Comparison of ENCODE assay signal across 10 mouse cellular contexts in the genomic region with DNA sequence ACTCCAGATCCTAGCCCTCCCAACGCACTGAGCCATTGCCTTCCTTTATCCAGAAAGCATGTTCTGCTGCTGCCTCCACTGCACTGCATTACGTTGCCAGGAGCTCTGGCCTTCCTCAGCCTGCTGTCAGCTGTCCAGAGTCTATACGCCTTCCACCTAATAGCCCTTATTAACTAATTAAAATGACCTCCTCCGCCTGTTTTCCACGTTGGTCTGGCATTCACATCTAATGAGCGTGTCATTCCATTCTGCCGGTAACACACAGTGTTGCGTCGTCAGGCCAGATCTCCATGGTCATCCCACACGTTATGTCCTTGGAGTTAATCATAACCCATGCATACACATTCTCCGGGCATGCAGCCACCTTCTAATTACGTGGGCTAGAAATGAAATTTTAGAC. TPM values are rescaled to one million over a fixed set of nuclear protein-coding genes. Genes with fewer than 3 reads are reported as not detected.
A peak's percentile ranks its signal among the peaks of the same experiment; 100 is the strongest.
DNase-seq lines count a peak whose midpoint lies in the region; ATAC-seq and TF ChIP-seq lines count a peak whose summit lies in the region.
"Had no signal": no experiment of that assay in that cellular context is flagged by ENCODE, and none has a peak within 500 bp of the region (broad histone marks: within the 10 kb centered on the region; RNA-seq: fewer than 3 reads in every experiment).

No protein-coding gene starts in this region.

- H3K9ac ChIP-seq in midbrain, postnatal 0 days (replicated peaks; ENCODE audit: low read length, poor library complexity, severe bottlenecking): no peak overlapping the region
- no peak overlapping the region for H3K9ac ChIP-seq in stomach, embryonic 14.5 days (replicated peaks; ENCODE audit: low read depth, low read length)
- H3K9ac ChIP-seq: liver, embryonic 15.5 days had no signal

- DNase-seq in adrenal gland, adult (ENCODE audit: inconsistent age in 2 of 2, low spot score in 1 of 2): peak; percentile 53 to 85
- DNase-seq in adrenal gland, postnatal 4 days (ENCODE audit: low spot score in 2 of 2): no peak
- DNase-seq in midbrain, postnatal 0 days (ENCODE audit: low spot score): peak; percentile 57
- no peak for DNase-seq in midbrain, embryonic 10.5 days (ENCODE audit: low spot score)
- DNase-seq in kidney, adult 9 months: peak; percentile 47
- no peak for DNase-seq in spleen, postnatal 4 days (ENCODE audit: low spot score in 2 of 2)
- no peak for DNase-seq in right cerebral cortex, postnatal 36 days (ENCODE audit: low spot score in 2 of 2)

- no peaks in the 10 kb centered on the region for H3K27me3 ChIP-seq in midbrain, postnatal 0 days (ENCODE audit: insufficient read depth, low read length)
- H3K27me3 ChIP-seq in midbrain, embryonic 10.5 days (ENCODE audit: low read depth, poor library complexity, severe bottlenecking): no peaks in the 10 kb centered on the region
- no peaks in the 10 kb centered on the region for H3K27me3 ChIP-seq in stomach, embryonic 14.5 days (ENCODE audit: control insufficient read depth, insufficient read depth, low read length)
- H3K27me3 ChIP-seq: liver, embryonic 15.5 days had no signal

- no peak; the same call in 1 of the 2 replicates for ATAC-seq in midbrain, postnatal 0 days (ENCODE audit: low FRiP score)
- peak; percentile 42; the same call in 1 of the 2 replicates for ATAC-seq in stomach, embryonic 14.5 days (ENCODE audit: insufficient number of reproducible peaks, insufficient read depth, low FRiP score, low read depth)

- H3K9me3 ChIP-seq in midbrain, postnatal 0 days (ENCODE audit: low read length): no peaks in the 10 kb centered on the region
- no peaks in the 10 kb centered on the region for H3K9me3 ChIP-seq in midbrain, embryonic 10.5 days (replicated peaks)
- no peaks in the 10 kb centered on the region for H3K9me3 ChIP-seq in stomach, embryonic 14.5 days (ENCODE audit: control insufficient read depth, low read depth, low read length)
- H3K9me3 ChIP-seq: hindbrain, embryonic 10.5 days; liver, embryonic 15.5 days had no signal

- H3K4me2 ChIP-seq in midbrain, postnatal 0 days (ENCODE audit: low read depth, low read length, poor library complexity, severe bottlenecking): no peak overlapping the region
- no peak overlapping the region for H3K4me2 ChIP-seq in stomach, embryonic 14.5 days (replicated peaks; ENCODE audit: low read depth, low read length)
- H3K4me2 ChIP-seq: liver, embryonic 15.5 days had no signal

- TF ChIP-seq CTCF in midbrain, postnatal 0 days (IDR thresholded peaks at IDR 0.05): no peak

- WGBS in midbrain, postnatal 0 days: 59% methylated on average over 12 of the region's 12 CpGs
- 74% methylated on average over 12 of the region's 12 CpGs for WGBS in midbrain, embryonic 10.5 days
- WGBS in stomach, embryonic 14.5 days: 53% methylated on average over 12 of the region's 12 CpGs

- H3K4me1 ChIP-seq in midbrain, postnatal 0 days (ENCODE audit: insufficient read depth, low read length): no peaks in the 10 kb centered on the region
- H3K4me1 ChIP-seq in midbrain, embryonic 10.5 days: no peaks in the 10 kb centered on the region
- 0 out of 2 replicates have a peak, but pooled peaks cover 2% of the 10 kb centered on the region for H3K4me1 ChIP-seq in stomach, embryonic 14.5 days (ENCODE audit: control insufficient read depth, insufficient read depth, low read length)

- H3K4me3 ChIP-seq in midbrain, postnatal 0 days (ENCODE audit: low read depth, low read length): no peak overlapping the region
- no peak overlapping the region for H3K4me3 ChIP-seq in midbrain, embryonic 10.5 days
- H3K4me3 ChIP-seq in stomach, embryonic 14.5 days (ENCODE audit: low read depth, low read length): no peak overlapping the region
- H3K4me3 ChIP-seq: hindbrain, embryonic 10.5 days; liver, embryonic 15.5 days had no signal

- H3K36me3 ChIP-seq in midbrain, postnatal 0 days (ENCODE audit: insufficient read depth, low read length): no peaks in the 10 kb centered on the region
- H3K36me3 ChIP-seq in midbrain, embryonic 10.5 days: no peaks in the 10 kb centered on the region
- H3K36me3 ChIP-seq in stomach, embryonic 14.5 days (ENCODE audit: control insufficient read depth, insufficient read depth, low read length): no peaks in the 10 kb centered on the region
- H3K36me3 ChIP-seq: hindbrain, embryonic 10.5 days; liver, embryonic 15.5 days had no signal

- H3K27ac ChIP-seq in midbrain, postnatal 0 days (ENCODE audit: low read depth, low read length): no peak overlapping the region
- H3K27ac ChIP-seq in midbrain, embryonic 10.5 days (replicated peaks): no peak overlapping the region
- H3K27ac ChIP-seq in stomach, embryonic 14.5 days (ENCODE audit: low read length): no peak overlapping the region
- H3K27ac ChIP-seq: hindbrain, embryonic 10.5 days; liver, embryonic 15.5 days had no signal

RNA-seq across cellular contexts. Expression of a gene that starts 56.7 kb away (rescaled TPM):
- total RNA-seq in adrenal gland, postnatal 4 days (2021): 10 to 100 TPM; 36.2 to 38.5 TPM
- 25.2 and 25.6 TPM in 2 replicates for total RNA-seq in midbrain, postnatal 0 days (2014; rRNA removed)
- 80.6 and 81.7 TPM in 2 replicates for polyA plus RNA-seq in midbrain, postnatal 0 days (2015; fragmentation: Nextera tagmentation; extraction: Ambion mirVana)
- 114 TPM in 2 replicates for polyA plus RNA-seq in midbrain, embryonic 10.5 days (2016; fragmentation: Nextera tagmentation; extraction: Ambion mirVana)
- 85.5 and 86.3 TPM in 2 replicates for polyA plus RNA-seq in stomach, embryonic 14.5 days (2014; fragmentation: Nextera tagmentation; extraction: Ambion mirVana)

Comparison
In these comparisons a context has a peak if more than half of its experiments do, and no peak if none do; other contexts are left out.
1. DNase-seq: peak in adrenal gland, adult (2 of 2), midbrain, postnatal 0 days (single experiment) and kidney, adult 9 months (single experiment); none in adrenal gland, postnatal 4 days (0 of 2), midbrain, embryonic 10.5 days (single experiment), spleen, postnatal 4 days (0 of 2) and right cerebral cortex, postnatal 36 days (0 of 2).